Mouse (Mus musculus) CH12.LX (cell line): Measurements from ENCODE around the gene Map4k3. TPM values are rescaled to one million over a fixed set of nuclear protein-coding genes. Genes with fewer than 3 reads are reported as not detected.

Experiments
- DNase-seq: peaks from one replicate; pipeline ENCODE4 v3.0.0-alpha.2; 2013; ENCODE audit errors: extremely low read depth
- H3K27ac ChIP-seq: 2 replicates; pipeline ENCODE4 v1.5.1; 2012; ENCODE audit warnings: low read depth, mild to moderate bottlenecking, control low read depth, moderate library complexity; ENCODE audit not compliant: insufficient read depth
- H3K27me3 ChIP-seq: replicated peaks from 2 replicates; pipeline ENCODE3; 2012; ENCODE audit warnings: inconsistent platforms
- H3K36me3 ChIP-seq, 2 experiments: replicated peaks in 1 of 2; 2 replicates each; pipeline versions ENCODE3 to v1.6.1; 2012; ENCODE audit warnings: inconsistent platforms in 1 of 2, low read length in 1 of 2, mild to moderate bottlenecking in 1 of 2, mixed read lengths in 1 of 2, moderate library complexity in 1 of 2; ENCODE audit not compliant: control insufficient read depth in 1 of 2, insufficient read depth in 1 of 2
- H3K4me1 ChIP-seq, 2 experiments: 2 replicates each; pipeline ENCODE4 v1.6.1; 2012; ENCODE audit warnings: inconsistent platforms in 1 of 2, moderate library complexity in 1 of 2; ENCODE audit not compliant: insufficient read depth in 2 of 2, control insufficient read depth in 1 of 2
- H3K4me2 ChIP-seq: 2 replicates; pipeline ENCODE4 v1.6.1; 2012; ENCODE audit warnings: low read depth, mild to moderate bottlenecking, control low read depth; ENCODE audit not compliant: poor library complexity, insufficient read depth, severe bottlenecking
- H3K4me3 ChIP-seq, 3 experiments: fragments of 150-350 bp in 1 of 3; sonication (generic) in 1 of 3; replicated peaks in 1 of 3; 2 replicates each; pipeline versions ENCODE3 to v1.5.1; 2011 to 2012; ENCODE audit warnings: low read depth in 2 of 3, low read length in 2 of 3, mild to moderate bottlenecking in 2 of 3, moderate library complexity in 2 of 3, control low read depth in 1 of 3, improper control_type of control experiment in 1 of 3, inconsistent platforms in 1 of 3, mixed read lengths in 1 of 3; ENCODE audit not compliant: poor library complexity in 1 of 3
- H3K79me2 ChIP-seq: replicated peaks from 2 replicates; pipeline ENCODE4 v1.6.1; 2012; ENCODE audit warnings: mild to moderate bottlenecking, moderate library complexity; ENCODE audit not compliant: control insufficient read depth, poor library complexity, insufficient read depth, severe bottlenecking; ENCODE audit errors: extremely low read depth
- H3K9ac ChIP-seq: 2 replicates; pipeline ENCODE4 v1.6.1; 2012; ENCODE audit warnings: low read depth, mild to moderate bottlenecking, control low read depth, moderate library complexity; ENCODE audit not compliant: insufficient read depth
- H3K9me3 ChIP-seq: replicated peaks from 2 replicates; pipeline ENCODE3; 2012; ENCODE audit warnings: low read length, inconsistent platforms, mixed read lengths
- CTCF ChIP-seq, 2 experiments: IDR thresholded peaks in 1 of 2; conservative IDR thresholded peaks in 1 of 2; 2 replicates each; pipeline ENCODE4 v1.5.1; 2011 to 2012; ENCODE audit warnings: low read depth in 2 of 2, low read length in 2 of 2, improper control_type of control experiment in 1 of 2, inconsistent platforms in 1 of 2, mild to moderate bottlenecking in 1 of 2, moderate library complexity in 1 of 2
- ETS1 ChIP-seq: conservative IDR thresholded peaks from 2 replicates; pipeline ENCODE4 v1.6.1; 2012; ENCODE audit warnings: low read depth, mild to moderate bottlenecking, inconsistent platforms, low read length, improper control_type of control experiment, moderate library complexity
- JUN ChIP-seq: IDR thresholded peaks from 2 replicates; pipeline ENCODE4 v1.6.1; 2011; ENCODE audit warnings: low read depth, mild to moderate bottlenecking, low read length, improper control_type of control experiment, moderate library complexity; ENCODE audit not compliant: insufficient read depth
- JUND ChIP-seq: conservative IDR thresholded peaks from 2 replicates; pipeline ENCODE4 v1.6.1; 2011; ENCODE audit warnings: low read depth, low read length, improper control_type of control experiment
- MAFK ChIP-seq: IDR thresholded peaks from 2 replicates; pipeline ENCODE4 v1.6.1; 2011; ENCODE audit warnings: low read length, improper control_type of control experiment; ENCODE audit not compliant: insufficient replicate concordance
- MAX ChIP-seq: IDR thresholded peaks from 2 replicates; pipeline ENCODE4 v1.6.1; 2011; ENCODE audit warnings: low read length, improper control_type of control experiment
- MEF2A ChIP-seq: IDR thresholded peaks from 2 replicates; pipeline ENCODE4 v1.6.1; 2014; ENCODE audit warnings: low read depth, mild to moderate bottlenecking, inconsistent platforms, low read length, improper control_type of control experiment, borderline replicate concordance
- MXI1 ChIP-seq: IDR thresholded peaks from 2 replicates; pipeline ENCODE4 v1.6.1; 2011; ENCODE audit warnings: mild to moderate bottlenecking, low read depth, low read length, improper control_type of control experiment
- MYC ChIP-seq: IDR thresholded peaks from 2 replicates; pipeline ENCODE4 v1.6.1; 2011; ENCODE audit warnings: low read depth, mild to moderate bottlenecking, improper control_type of control experiment, low read length
- NELFE ChIP-seq: IDR thresholded peaks from 2 replicates; pipeline ENCODE4 v1.6.1; 2011; ENCODE audit warnings: low read depth, low read length, improper control_type of control experiment
- PAX5 ChIP-seq: IDR thresholded peaks from 2 replicates; pipeline ENCODE4 v1.6.1; 2012; ENCODE audit warnings: low read length, inconsistent platforms, mixed read lengths
- POLR2AphosphoS2 ChIP-seq: IDR thresholded peaks from 2 replicates; pipeline ENCODE4 v1.6.1; 2011; ENCODE audit warnings: low read depth, low read length, improper control_type of control experiment
- RAD21 ChIP-seq: IDR thresholded peaks from 2 replicates; pipeline ENCODE4 v1.6.1; 2011; ENCODE audit warnings: low read depth, mild to moderate bottlenecking, low read length, improper control_type of control experiment, moderate library complexity
- SIN3A ChIP-seq: IDR thresholded peaks from 2 replicates; pipeline ENCODE4 v1.6.1; 2012; ENCODE audit warnings: low read length, improper control_type of control experiment, inconsistent platforms
- TBP ChIP-seq: conservative IDR thresholded peaks from 2 replicates; pipeline ENCODE4 v1.6.1; 2011; ENCODE audit warnings: low read depth, low read length, improper control_type of control experiment
- UBTF ChIP-seq: IDR thresholded peaks from 2 replicates; pipeline ENCODE4 v1.6.1; 2012; ENCODE audit warnings: low read depth, mild to moderate bottlenecking, inconsistent platforms, low read length, improper control_type of control experiment, moderate library complexity
- USF1 ChIP-seq: IDR thresholded peaks from 2 replicates; pipeline ENCODE4 v1.6.1; 2014; ENCODE audit warnings: low read depth, mild to moderate bottlenecking, inconsistent platforms, low read length, improper control_type of control experiment
- ZC3H11A ChIP-seq: IDR thresholded peaks from 2 replicates; pipeline ENCODE4 v1.6.1; 2012; ENCODE audit warnings: low read depth, mild to moderate bottlenecking, inconsistent platforms, low read length, improper control_type of control experiment
- ZKSCAN1 ChIP-seq: IDR thresholded peaks from 2 replicates; pipeline ENCODE4 v1.6.1; 2012; ENCODE audit warnings: low read depth, inconsistent platforms, low read length, improper control_type of control experiment, borderline replicate concordance
- ZMIZ1 ChIP-seq: IDR thresholded peaks from 2 replicates; pipeline ENCODE4 v1.6.1; 2012; ENCODE audit warnings: low read depth, mild to moderate bottlenecking, inconsistent platforms, low read length, improper control_type of control experiment
- dilution Hi-C: fragments of 300-500 bp; cut with MboI; formaldehyde crosslinking; loops from 2 replicates; pipeline ENCODE4 v1.14.3; 2020; ENCODE audit warnings: low sequenced_read_pairs; ENCODE audit not compliant: extremely low pct_unique_long_range_greater_than_20kb, extremely low pct_ligation_motif_present
- in situ Hi-C: fragments of 300-500 bp; cut with MboI; formaldehyde crosslinking; loops from 3 replicates; pipeline ENCODE4 v1.14.3; 2019; ENCODE audit warnings: low sequenced_read_pairs, low pct_ligation_motif_present, low pct_unique_long_range_greater_than_20kb, mixed read lengths
- polyA plus RNA-seq: library from polyadenylated mRNA; unstranded; fragments of >175 nt; gene quantifications from 2 replicates; pipeline ENCODE4 v1.2.1, GENCODE M21; 2012; ENCODE audit warnings: low read depth; ENCODE audit not compliant: insufficient read length
- total RNA-seq, 2 experiments: library from RNA; depleted of rRNA; stranded (reverse); fragments of 300-350 nt in 1 of 2; fragments of >200 nt in 1 of 2; gene quantifications; 2 replicates each; pipeline ENCODE4 v1.2.3; 2012 to 2014

Gene Map4k3
- total and polyA plus RNA-seq, 3 experiments, result 2.7 to 4.3 (median 3.2) TPM

DNA sequence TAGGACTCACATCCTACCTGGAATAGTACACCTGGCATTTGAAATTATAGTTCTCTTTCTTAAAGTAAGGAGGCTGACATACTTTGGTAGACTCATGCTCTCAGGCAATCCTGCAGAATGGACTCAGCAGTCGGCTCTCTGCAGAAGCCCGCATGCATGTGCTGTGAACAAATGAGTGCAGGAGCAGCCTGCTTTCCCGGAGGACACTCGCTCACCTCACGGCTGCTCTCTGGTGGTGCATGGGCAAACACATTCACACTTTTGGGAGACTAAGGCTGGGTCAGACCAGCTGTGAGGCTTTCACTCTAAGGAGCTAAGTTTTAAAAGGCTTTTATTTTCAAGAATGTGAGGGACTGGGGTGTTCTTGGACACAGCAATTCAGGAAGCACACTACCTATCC, 109.4 kb downstream of the Map4k3 start:
- dilution Hi-C loops (no loop called here), in situ Hi-C loops (no loop called here)
- Histone ChIP-seq H3K27ac (no peak overlapping the region), H3K27me3 (no peaks in the 10 kb centered on the region), H3K9me3 (peaks cover 3% of the 10 kb centered on the region), H3K4me3 (no peak overlapping the region), H3K79me2 (no peaks in the 10 kb centered on the region), H3K4me2 (no peak overlapping the region), H3K36me3 (peaks cover 5 to 25% of the 10 kb centered on the region in 2 experiments), H3K9ac (no peak overlapping the region), H3K4me1 (peaks cover 0 to 12% of the 10 kb centered on the region in 2 experiments; a peak in 3 of 4 replicates)
- TF ChIP-seq MYC (no peak), ZMIZ1 (no peak), CTCF (conservative IDR thresholded peaks at IDR 0.05 in 1 of 2, IDR thresholded peaks at IDR 0.05 in 1 of 2; ENCODE audit: low read depth in 2 of 2, low read length in 2 of 2) (no peak), ZC3H11A (no peak), ETS1 (no peak), MAX (no peak), UBTF (no peak), SIN3A (no peak), PAX5 (no peak), MXI1 (no peak), JUND (no peak), MEF2A (no peak), ZKSCAN1 (no peak), JUN (no peak)
- DNase-seq, result no peak

DNA sequence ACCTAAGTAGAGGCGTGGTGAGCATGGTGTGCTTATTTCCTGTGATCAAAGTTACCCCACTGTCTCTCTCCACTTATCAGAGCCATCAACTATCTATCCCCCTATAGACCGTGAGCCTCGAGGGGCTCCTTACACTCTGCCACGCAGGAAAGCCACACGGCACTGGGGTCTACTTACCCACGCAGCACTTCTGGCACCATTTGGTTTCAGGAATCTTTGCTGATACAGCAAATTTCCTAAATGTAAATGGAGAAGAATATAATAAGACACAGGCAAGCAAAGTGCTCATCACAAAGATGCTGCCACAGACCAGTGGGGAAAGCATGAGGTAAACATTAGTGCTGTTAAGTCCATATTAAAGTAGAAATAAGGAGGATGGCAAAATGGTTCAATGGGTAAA, 124.5 kb downstream of the Map4k3 start:
- no peak overlapping the region for H3K4me3 ChIP-seq
- dilution Hi-C loops (no loop called here), in situ Hi-C loops (no loop called here)
- peaks cover 2 to 7% of the 10 kb centered on the region in 2 experiments; a peak in 2 of 4 replicates for H3K4me1 ChIP-seq
- H3K79me2 ChIP-seq, result no peaks in the 10 kb centered on the region
- TF ChIP-seq RAD21 (no peak), ZMIZ1 (no peak), POLR2AphosphoS2 (no peak), NELFE (no peak), MAFK (peak; percentile 64; the same call in 1 of the 2 replicates), USF1 (no peak), TBP (no peak)
- no peak overlapping the region for H3K9ac ChIP-seq
- no peaks in the 10 kb centered on the region for H3K27me3 ChIP-seq
- H3K9me3 ChIP-seq, result peaks cover 5% of the 10 kb centered on the region
- H3K36me3 ChIP-seq, result peaks cover 12 to 60% of the 10 kb centered on the region in 2 experiments
- no peak overlapping the region for H3K27ac ChIP-seq
- H3K4me2 ChIP-seq, result no peak overlapping the region
- no peak for DNase-seq
